Mouse (Mus musculus) kidney, embryonic 14.5 days (tissue): ENCODE measurements around the gene Tmem18. TPM values are rescaled to one million over a fixed set of nuclear protein-coding genes. Genes with fewer than 3 reads are reported as not detected.

Source experiments
- ATAC-seq: fragments of 200-750 bp; cut with Nextera tagmentation; 2 replicates; pipeline ENCODE4 v1.8.0; 2017; ENCODE audit warnings: moderate number of reproducible peaks, mild to moderate bottlenecking, moderate TSS enrichment, moderate library complexity; ENCODE audit not compliant: low FRiP score, low TSS enrichment
- H3K27ac ChIP-seq: fragments of 300-500 bp; sonication (generic); 2 replicates; pipeline ENCODE4 v1.5.1; 2014; ENCODE audit warnings: low read depth, mild to moderate bottlenecking, low read length, moderate library complexity, mixed read lengths
- H3K27me3 ChIP-seq: fragments of 300-500 bp; sonication (generic); 2 replicates; pipeline ENCODE4 v1.6.1; 2014; ENCODE audit warnings: mild to moderate bottlenecking, low read length; ENCODE audit not compliant: control insufficient read depth, insufficient read depth
- H3K36me3 ChIP-seq: fragments of 300-500 bp; sonication (generic); 2 replicates; pipeline ENCODE4 v1.6.1; 2014; ENCODE audit warnings: low read length, mixed read lengths; ENCODE audit not compliant: control insufficient read depth, insufficient read depth
- H3K4me1 ChIP-seq: fragments of 300-500 bp; sonication (generic); 2 replicates; pipeline ENCODE4 v1.6.1; 2014; ENCODE audit warnings: low read length, mixed read lengths; ENCODE audit not compliant: control insufficient read depth, insufficient read depth
- H3K4me2 ChIP-seq: fragments of 300-500 bp; sonication (generic); replicated peaks from 2 replicates; pipeline ENCODE4 v1.6.1; 2014; ENCODE audit warnings: low read depth, mild to moderate bottlenecking, low read length
- H3K4me3 ChIP-seq: fragments of 300-500 bp; sonication (generic); 2 replicates; pipeline ENCODE4 v1.5.1; 2014; ENCODE audit warnings: mild to moderate bottlenecking, low read length
- H3K9ac ChIP-seq: fragments of 300-500 bp; sonication (generic); 2 replicates; pipeline ENCODE4 v1.6.1; 2014; ENCODE audit warnings: low read depth, mild to moderate bottlenecking, low read length, moderate library complexity
- H3K9me3 ChIP-seq: fragments of 300-500 bp; sonication (generic); 2 replicates; pipeline ENCODE4 v1.6.1; 2016; ENCODE audit warnings: low read length; ENCODE audit not compliant: control insufficient read depth
- WGBS: fragments of 180-500 bp; shearing (Covaris S2); extraction: QIAGEN DNeasy Blood & Tissue Kit; methylation state at CpG from one replicate; pipeline ENCODE4 v1.1.7; 2014; 5-methylcytosine and 5-hydroxymethylcytosine counted together
- polyA plus RNA-seq: library from polyadenylated mRNA; unstranded; fragments of >200 nt; fragmentation: Nextera tagmentation; extraction: Ambion mirVana; gene quantifications from 2 replicates; pipeline ENCODE4 v1.2.1, GENCODE M21; 2014

Tmem18 gene
- polyA plus RNA-seq, 1 experiment from 2014 or later = 27.8 TPM

- Histone ChIP-seq H3K9me3 (no peaks in the 10 kb centered on the region), H3K9ac (no peak overlapping the region), H3K4me3 (no peak overlapping the region), H3K27ac (no peak overlapping the region), H3K4me2 (no peak overlapping the region), H3K36me3 (peaks cover 9% of the 10 kb centered on the region; the same call in 1 of the 2 replicates), H3K27me3 (no peaks in the 10 kb centered on the region), H3K4me1 (no peaks in the 10 kb centered on the region)
- ATAC-seq = no peak
- WGBS = 85% methylated on average over 5 of the region's 5 CpGs
Observed at GRCm38 (mm10) chr12:30591832-30592231, 7.6 kb downstream of the Tmem18 start.

- 41% methylated on average over 8 of the region's 8 CpGs for WGBS
- ATAC-seq = peak; percentile 71; the same call in 1 of the 2 replicates
- Histone ChIP-seq H3K4me3 (no peak overlapping the region), H3K9ac (no peak overlapping the region), H3K36me3 (no peaks in the 10 kb centered on the region), H3K4me2 (no peak overlapping the region), H3K27me3 (no peaks in the 10 kb centered on the region), H3K9me3 (no peaks in the 10 kb centered on the region), H3K4me1 (no peaks in the 10 kb centered on the region), H3K27ac (no peak overlapping the region)
Observed at GRCm38 (mm10) chr12:30596818-30597407, 12.7 kb downstream of the Tmem18 start.

GRCm38 (mm10) chr12:30598955-30599354 is 14.7 kb downstream of the Tmem18 start:
- Histone ChIP-seq H3K27ac (no peak overlapping the region), H3K4me1 (no peaks in the 10 kb centered on the region), H3K36me3 (no peaks in the 10 kb centered on the region), H3K4me3 (no peak overlapping the region), H3K9me3 (no peaks in the 10 kb centered on the region), H3K9ac (no peak overlapping the region), H3K4me2 (no peak overlapping the region), H3K27me3 (no peaks in the 10 kb centered on the region)
- ATAC-seq = no peak
- WGBS = 68% methylated on average over 3 of the region's 3 CpGs

- WGBS = 68% methylated on average over 2 of the region's 2 CpGs
- no peak for ATAC-seq
- H3K4me1 ChIP-seq = no peaks in the 10 kb centered on the region
- no peak overlapping the region for H3K4me3 ChIP-seq
- H3K9me3 ChIP-seq = no peaks in the 10 kb centered on the region
- no peak overlapping the region for H3K27ac ChIP-seq
- H3K36me3 ChIP-seq = no peaks in the 10 kb centered on the region
- H3K9ac ChIP-seq = no peak overlapping the region
- H3K27me3 ChIP-seq = no peaks in the 10 kb centered on the region
- H3K4me2 ChIP-seq = no peak overlapping the region
Observed at GRCm38 (mm10) chr12:30599474-30599873, 15.2 kb downstream of the Tmem18 start.

- Histone ChIP-seq H3K9ac (no peak overlapping the region), H3K4me1 (no peaks in the 10 kb centered on the region), H3K4me3 (no peak overlapping the region), H3K27me3 (no peaks in the 10 kb centered on the region), H3K4me2 (no peak overlapping the region), H3K27ac (no peak overlapping the region), H3K36me3 (no peaks in the 10 kb centered on the region), H3K9me3 (no peaks in the 10 kb centered on the region)
- no peak for ATAC-seq
- WGBS = 85% methylated on average over 2 of the region's 2 CpGs
Observed at GRCm38 (mm10) chr12:30599997-30600396, 15.8 kb downstream of the Tmem18 start.

GRCm38 (mm10) chr12:30604012-30604411 is 19.8 kb downstream of the Tmem18 start:
- Histone ChIP-seq H3K36me3 (no peaks in the 10 kb centered on the region), H3K9ac (no peak overlapping the region), H3K27ac (no peak overlapping the region), H3K4me2 (no peak overlapping the region), H3K4me3 (no peak overlapping the region), H3K4me1 (no peaks in the 10 kb centered on the region), H3K27me3 (no peaks in the 10 kb centered on the region), H3K9me3 (no peaks in the 10 kb centered on the region)
- WGBS = 66% methylated on average over 9 of the region's 9 CpGs
- ATAC-seq = no peak

- H3K27me3 ChIP-seq = no peaks in the 10 kb centered on the region
- WGBS = 84% methylated on average over 6 of the region's 6 CpGs
- H3K27ac ChIP-seq = no peak overlapping the region
- no peaks in the 10 kb centered on the region for H3K4me1 ChIP-seq
- ATAC-seq = no peak
- H3K4me2 ChIP-seq = no peak overlapping the region
- H3K9ac ChIP-seq = no peak overlapping the region
- no peaks in the 10 kb centered on the region for H3K9me3 ChIP-seq
- H3K36me3 ChIP-seq = no peaks in the 10 kb centered on the region
- no peak overlapping the region for H3K4me3 ChIP-seq
Observed at GRCm38 (mm10) chr12:30604876-30605275, 20.6 kb downstream of the Tmem18 start.

- Histone ChIP-seq H3K4me2 (no peak overlapping the region), H3K36me3 (no peaks in the 10 kb centered on the region), H3K4me1 (no peaks in the 10 kb centered on the region), H3K4me3 (no peak overlapping the region), H3K9me3 (no peaks in the 10 kb centered on the region), H3K27me3 (no peaks in the 10 kb centered on the region), H3K27ac (no peak overlapping the region), H3K9ac (no peak overlapping the region)
- no peak for ATAC-seq
- 89% methylated on average over 6 of the region's 6 CpGs for WGBS
Observed at GRCm38 (mm10) chr12:30605941-30606340, 21.7 kb downstream of the Tmem18 start.

- H3K27ac ChIP-seq = no peak overlapping the region
- H3K36me3 ChIP-seq = no peaks in the 10 kb centered on the region
- 82% methylated on average over 8 of the region's 8 CpGs for WGBS
- ATAC-seq = no peak
- no peak overlapping the region for H3K4me2 ChIP-seq
- H3K9me3 ChIP-seq = no peaks in the 10 kb centered on the region
- H3K4me3 ChIP-seq = no peak overlapping the region
- H3K27me3 ChIP-seq = no peaks in the 10 kb centered on the region
- H3K9ac ChIP-seq = no peak overlapping the region
- H3K4me1 ChIP-seq = no peaks in the 10 kb centered on the region
Observed at GRCm38 (mm10) chr12:30606743-30607142, 22.5 kb downstream of the Tmem18 start.
